ENCODE assay signal across 7 mouse cellular contexts in the genomic region with DNA sequence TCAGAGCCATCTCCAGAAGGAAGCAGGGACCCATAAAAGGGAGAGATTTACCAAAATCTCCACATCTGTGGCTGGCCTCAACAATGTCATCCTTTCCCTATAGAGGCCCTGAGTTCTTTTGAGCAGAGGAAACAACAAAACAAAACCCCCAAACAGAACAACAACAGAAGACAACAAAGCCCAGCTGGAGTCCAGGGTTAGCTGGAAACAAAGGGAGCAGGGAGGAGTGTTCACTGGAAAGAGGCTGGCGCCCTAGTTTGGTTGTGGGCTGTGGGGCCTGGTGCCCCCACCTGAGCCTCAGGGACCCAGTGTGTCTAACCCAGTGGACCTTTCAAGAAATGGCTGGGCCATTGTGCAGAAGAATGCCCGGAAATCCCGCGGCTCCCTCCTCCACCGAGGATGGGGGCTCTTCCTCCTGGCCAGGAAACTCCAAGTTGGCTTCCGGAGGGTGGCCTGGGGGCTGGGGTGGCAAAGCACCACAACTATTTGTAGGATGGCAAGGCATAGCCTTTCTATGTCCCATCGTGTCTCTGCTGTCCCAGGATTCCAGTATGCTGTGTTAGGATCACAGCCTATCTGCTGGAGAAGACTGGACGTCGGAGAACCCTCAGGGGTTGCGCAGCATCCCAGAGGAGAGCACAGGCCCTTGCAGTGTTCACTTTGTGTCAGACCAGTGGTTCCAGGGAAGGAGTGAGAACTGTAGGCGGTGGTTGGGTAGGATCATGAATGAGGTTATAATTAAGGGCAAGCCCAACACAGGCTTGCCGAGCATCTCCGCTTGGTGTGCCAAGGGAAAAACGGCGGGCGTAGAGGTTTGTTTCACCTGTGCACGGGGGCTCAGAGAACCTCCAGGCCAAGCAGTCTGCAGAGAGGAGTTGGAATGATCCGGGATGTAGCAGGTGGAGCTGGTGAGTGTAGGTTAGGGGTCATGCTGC. TPM values are rescaled to one million over a fixed set of nuclear protein-coding genes. Genes with fewer than 3 reads are reported as not detected.
DNase-seq lines count a peak whose midpoint lies in the region; ATAC-seq and TF ChIP-seq lines count a peak whose summit lies in the region.

No protein-coding gene starts in this region.

- intact Hi-C loops in heart, adult 2 months (cut with DNase I) = loop anchor here (1.0 to 2.0 kb wide), 5 partner anchors 10 to 71 kb away; no protein-coding TSS in a partner anchor

- H3K9ac ChIP-seq in embryonic facial prominence, embryonic 12.5 days = no peak overlapping the region
- peak overlapping the region; percentile 27; the same call in 1 of the 2 replicates for H3K9ac ChIP-seq in heart, adult 2 months (ENCODE audit: low read depth, low read length)
- no peak overlapping the region; the same call in 1 of the 2 replicates for H3K9ac ChIP-seq in kidney, embryonic 15.5 days

- H3K9me3 ChIP-seq in embryonic facial prominence, embryonic 12.5 days = no peaks in the 10 kb centered on the region
- H3K9me3 ChIP-seq in kidney, embryonic 15.5 days (replicated peaks) = no peaks in the 10 kb centered on the region

- peaks cover 4% of the 10 kb centered on the region; the same call in 1 of the 2 replicates for H3K36me3 ChIP-seq in embryonic facial prominence, embryonic 12.5 days
- H3K36me3 ChIP-seq in heart, adult 2 months (ENCODE audit: control insufficient read depth, insufficient read depth, low read length) = no peaks in the 10 kb centered on the region; the same call in 1 of the 2 replicates
- peaks cover 6% of the 10 kb centered on the region for H3K36me3 ChIP-seq in kidney, embryonic 15.5 days

- WGBS in embryonic facial prominence, embryonic 12.5 days = 23% methylated on average over 18 of the region's 18 CpGs
- 41% methylated on average over 18 of the region's 18 CpGs for WGBS in heart, adult 2 months
- WGBS in kidney, embryonic 15.5 days = 42% methylated on average over 18 of the region's 18 CpGs

- peak; percentile 64 to 70 for DNase-seq in heart, adult 2 months
- DNase-seq in lung, postnatal 10 days = peak; percentile 83
- DNase-seq in cerebellum, postnatal 10 days = no peak
- DNase-seq in right cerebral cortex, postnatal 36 days (ENCODE audit: low spot score in 2 of 2) = no peak
- no peak for DNase-seq in layer of hippocampus, adult 9-11 months

- peak overlapping the region; percentile 39; the same call in 1 of the 2 replicates for H3K4me3 ChIP-seq in embryonic facial prominence, embryonic 12.5 days
- H3K4me3 ChIP-seq in heart, adult 2 months = peak overlapping the region; percentile 47
- peak overlapping the region; percentile 50 for H3K4me3 ChIP-seq in kidney, embryonic 15.5 days (replicated peaks)

- TF ChIP-seq EP300 in heart, adult 2 months (IDR thresholded peaks at IDR 0.05; ENCODE audit: insufficient read depth, low read depth, low read length) = no peak

- H3K4me1 ChIP-seq in embryonic facial prominence, embryonic 12.5 days = peaks cover 15% of the 10 kb centered on the region; the same call in 1 of the 2 replicates
- peaks cover 8% of the 10 kb centered on the region for H3K4me1 ChIP-seq in heart, adult 2 months (ENCODE audit: control insufficient read depth, insufficient read depth, low read length)
- H3K4me1 ChIP-seq in kidney, embryonic 15.5 days = peaks cover 41% of the 10 kb centered on the region

- H3K79me2 ChIP-seq in heart, adult 2 months (replicated peaks; ENCODE audit: control insufficient read depth, insufficient read depth, low read length) = no peaks in the 10 kb centered on the region

- H3K27ac ChIP-seq in embryonic facial prominence, embryonic 12.5 days = no peak overlapping the region
- H3K27ac ChIP-seq in heart, adult 2 months = peak overlapping the region; percentile 84
- peak overlapping the region; percentile 49 for H3K27ac ChIP-seq in kidney, embryonic 15.5 days

- TF ChIP-seq POLR2A in heart, adult 2 months (IDR thresholded peaks at IDR 0.05; ENCODE audit: insufficient read depth, low read depth, low read length) = 0 out of 2 replicates have a peak, but pooled peaks have one; percentile 10

- ATAC-seq in embryonic facial prominence, embryonic 12.5 days (ENCODE audit: insufficient number of reproducible peaks, insufficient read depth, low FRiP score, low TSS enrichment) = no peak
- no peak for ATAC-seq in kidney, embryonic 15.5 days (replicated peaks; ENCODE audit: low FRiP score)

- H3K4me2 ChIP-seq in embryonic facial prominence, embryonic 12.5 days (replicated peaks) = peak overlapping the region; percentile 65
- H3K4me2 ChIP-seq in kidney, embryonic 15.5 days = peak overlapping the region; percentile 71

- peaks cover 53% of the 10 kb centered on the region for H3K27me3 ChIP-seq in embryonic facial prominence, embryonic 12.5 days
- H3K27me3 ChIP-seq in heart, adult 2 months (ENCODE audit: control insufficient read depth, insufficient read depth, low read length) = 0 out of 2 replicates have a peak, but pooled peaks cover 3% of the 10 kb centered on the region
- peaks cover 46% of the 10 kb centered on the region for H3K27me3 ChIP-seq in kidney, embryonic 15.5 days

- TF ChIP-seq CTCF in heart, adult 2 months (IDR thresholded peaks at IDR 0.05) = no peak

RNA-seq across cellular contexts. Expression of a gene that starts 0.8 kb away (rescaled TPM):
- polyA plus RNA-seq in embryonic facial prominence, embryonic 12.5 days (2016; fragmentation: Nextera tagmentation; extraction: Ambion mirVana) = 30.5 and 32.0 TPM in 2 replicates
- total RNA-seq in heart, adult 2 months (2021) = 10 to 100 TPM; 14.7 to 19.5 TPM
- 27.6 and 38.3 TPM in 2 replicates for polyA plus RNA-seq in heart, adult 2 months (2012; rRNA removed)
- polyA plus RNA-seq in kidney, embryonic 15.5 days (2015; fragmentation: Nextera tagmentation; extraction: Ambion mirVana) = 93.2 and 99.2 TPM in 2 replicates

RNA-seq across cellular contexts. Expression of a gene that starts 35.7 kb away (rescaled TPM):
- 104 and 110 TPM in 2 replicates for polyA plus RNA-seq in embryonic facial prominence, embryonic 12.5 days (2016; fragmentation: Nextera tagmentation; extraction: Ambion mirVana)
- 10 to 100 TPM; 45.4 to 48.5 TPM for total RNA-seq in heart, adult 2 months (2021)
- 30.3 and 42.6 TPM in 2 replicates for polyA plus RNA-seq in heart, adult 2 months (2012; rRNA removed)
- polyA plus RNA-seq in kidney, embryonic 15.5 days (2015; fragmentation: Nextera tagmentation; extraction: Ambion mirVana) = 87.0 and 101 TPM in 2 replicates

RNA-seq across cellular contexts. Expression of a gene that starts 35.9 kb away (rescaled TPM):
- polyA plus RNA-seq in embryonic facial prominence, embryonic 12.5 days (2016; fragmentation: Nextera tagmentation; extraction: Ambion mirVana) = 51.4 and 56.3 TPM in 2 replicates
- total RNA-seq in heart, adult 2 months (2021) = 1 to 10 TPM; 2.5 to 3.4 TPM
- polyA plus RNA-seq in heart, adult 2 months (2012; rRNA removed) = 3.9 and 5.2 TPM in 2 replicates
- 47.6 and 54.0 TPM in 2 replicates for polyA plus RNA-seq in kidney, embryonic 15.5 days (2015; fragmentation: Nextera tagmentation; extraction: Ambion mirVana)

Comparison
In these comparisons a context has a peak if more than half of its experiments do, and no peak if none do; other contexts are left out.
1. DNase-seq: peak in heart, adult 2 months (2 of 2) and lung, postnatal 10 days (single experiment); none in cerebellum, postnatal 10 days (0 of 2), right cerebral cortex, postnatal 36 days (0 of 2) and layer of hippocampus, adult 9-11 months (single experiment).
2. Peak in every context shown above with its lines, with median percentiles within 50 percentile points of each other: H3K4me3 ChIP-seq.